Mouse (Mus musculus): ENCODE results near the gene Dact2.

DNA sequence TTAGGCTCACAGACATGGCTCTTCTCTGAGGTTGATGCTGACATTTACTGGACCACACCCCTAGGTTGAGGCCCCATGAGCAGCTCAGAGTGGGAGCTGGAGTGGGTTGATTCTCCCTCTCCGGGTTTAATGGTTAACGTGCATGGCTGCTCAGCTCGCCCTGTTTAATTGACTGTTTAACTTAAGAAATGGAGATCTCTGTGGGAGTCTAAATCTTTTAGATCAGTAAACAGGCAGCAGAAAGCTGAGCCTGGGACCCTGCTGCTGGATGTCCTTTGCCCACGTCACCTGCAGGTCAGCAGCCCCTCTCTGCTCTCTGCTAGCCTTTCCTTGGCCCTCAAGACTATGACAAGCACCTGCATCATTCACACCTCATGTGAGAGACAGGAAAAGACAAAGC is 25.6 kb downstream of the Dact2 start:
- no peak for TF ChIP-seq POLR2A (IDR thresholded peaks at IDR 0.05; ENCODE audit: borderline replicate concordance, low read depth, low read length)
- TF ChIP-seq CTCF (IDR thresholded peaks at IDR 0.05; ENCODE audit: low read depth, low read length): no peak

Data from bone marrow macrophage, adult 2 months (primary cell).